Mouse (Mus musculus) forebrain, embryonic 13.5 days (tissue): ENCODE results near the gene S100a1. TPM values are rescaled to one million over a fixed set of nuclear protein-coding genes. Genes with fewer than 3 reads are reported as not detected.

Experiments
- ATAC-seq: fragments of 200-750 bp; cut with Nextera tagmentation; 2 replicates; pipeline ENCODE4 v1.8.0; 2017
- H3K27ac ChIP-seq: fragments of 300-500 bp; sonication (generic); 2 replicates; pipeline ENCODE4 v1.5.1; 2015; ENCODE audit warnings: inconsistent platforms, mild to moderate bottlenecking, moderate library complexity
- H3K27me3 ChIP-seq: fragments of 300-500 bp; sonication (generic); 2 replicates; pipeline ENCODE4 v1.6.1; 2015; ENCODE audit warnings: mild to moderate bottlenecking, inconsistent platforms
- H3K36me3 ChIP-seq: fragments of 300-500 bp; sonication (generic); 2 replicates; pipeline ENCODE4 v1.6.1; 2015; ENCODE audit warnings: mild to moderate bottlenecking, inconsistent platforms; ENCODE audit not compliant: poor library complexity, severe bottlenecking
- H3K4me1 ChIP-seq: fragments of 300-500 bp; sonication (generic); 2 replicates; pipeline ENCODE4 v1.6.1; 2015; ENCODE audit warnings: inconsistent platforms
- H3K4me2 ChIP-seq: fragments of 300-500 bp; sonication (generic); 2 replicates; pipeline ENCODE4 v1.6.1; 2015; ENCODE audit warnings: inconsistent platforms, mild to moderate bottlenecking, moderate library complexity
- H3K4me3 ChIP-seq: fragments of 300-500 bp; sonication (generic); 2 replicates; pipeline ENCODE4 v1.5.1; 2015; ENCODE audit warnings: mild to moderate bottlenecking, inconsistent platforms
- H3K9ac ChIP-seq: fragments of 300-500 bp; sonication (generic); 2 replicates; pipeline ENCODE4 v1.6.1; 2015; ENCODE audit warnings: mild to moderate bottlenecking, inconsistent platforms
- H3K9me3 ChIP-seq: fragments of 300-500 bp; sonication (generic); replicated peaks from 2 replicates; pipeline ENCODE4 v1.6.1; 2016; ENCODE audit warnings: inconsistent platforms
- WGBS: fragments of 180-500 bp; shearing (Covaris S2); methylation state at CpG from one replicate; pipeline ENCODE4 v1.1.7; 2015; 5-methylcytosine and 5-hydroxymethylcytosine counted together
- polyA plus RNA-seq: library from polyadenylated mRNA; unstranded; fragments of >200 nt; fragmentation: Nextera tagmentation; extraction: Ambion mirVana; gene quantifications from 2 replicates; pipeline ENCODE4 v1.2.1, GENCODE M21; 2015

The S100a1 gene
- polyA plus RNA-seq = 5.0 and 6.8 TPM in 2 replicates

GRCm38 (mm10) chr3:90513796-90514590 lies at the start of gene S100a1, which contains the start of gene S100a13:
Gene S100a1, minus strand, starts transcription at chr3:90514392.
Gene S100a13, plus strand, starts transcription at chr3:90514435.
- peak; percentile 25; the same call in 1 of the 2 replicates for ATAC-seq
- H3K4me1 ChIP-seq = peaks cover 17% of the 10 kb centered on the region
- H3K36me3 ChIP-seq = no peaks in the 10 kb centered on the region
- 4% methylated on average over 25 of the region's 25 CpGs for WGBS
- H3K9me3 ChIP-seq = no peaks in the 10 kb centered on the region
- peak within 1 kb of the TSS; percentile 66 for H3K4me2 ChIP-seq
- H3K9ac ChIP-seq = peak within 1 kb of the TSS; percentile 54
- peaks cover 36% of the 10 kb centered on the region for H3K27me3 ChIP-seq
- H3K4me3 ChIP-seq = peak within 1 kb of the TSS; percentile 38
- H3K27ac ChIP-seq = no peak within 1 kb of the TSS

GRCm38 (mm10) chr3:90560008-90560628 lies 45.9 kb upstream of the S100a1 start, which contains the start of gene S100a3:
Gene S100a3, plus strand, starts transcription at chr3:90560578.
- Histone ChIP-seq H3K4me2 (no peak within 1 kb of the TSS), H3K36me3 (no peaks in the 10 kb centered on the region), H3K27me3 (no peaks in the 10 kb centered on the region), H3K9ac (no peak within 1 kb of the TSS), H3K4me3 (no peak within 1 kb of the TSS), H3K9me3 (no peaks in the 10 kb centered on the region), H3K27ac (no peak within 1 kb of the TSS), H3K4me1 (peaks cover 13% of the 10 kb centered on the region)
- WGBS = 86% methylated on average over 6 of the region's 6 CpGs
- ATAC-seq = no peak

GRCm38 (mm10) chr3:90555954-90556353 lies 41.8 kb upstream of the S100a1 start:
- Histone ChIP-seq H3K9me3 (no peaks in the 10 kb centered on the region), H3K4me3 (no peak overlapping the region), H3K4me2 (no peak overlapping the region), H3K27me3 (no peaks in the 10 kb centered on the region), H3K9ac (no peak overlapping the region), H3K4me1 (peaks cover 13% of the 10 kb centered on the region), H3K27ac (peak overlapping the region; percentile 65), H3K36me3 (no peaks in the 10 kb centered on the region)
- 18% methylated on average over 5 of the region's 5 CpGs for WGBS
- peak; percentile 95 for ATAC-seq

GRCm38 (mm10) chr3:90552231-90552630 lies 38.0 kb upstream of the S100a1 start:
- Histone ChIP-seq H3K27me3 (no peaks in the 10 kb centered on the region), H3K4me3 (no peak overlapping the region), H3K9ac (no peak overlapping the region), H3K9me3 (no peaks in the 10 kb centered on the region), H3K27ac (no peak overlapping the region), H3K4me1 (peaks cover 13% of the 10 kb centered on the region), H3K4me2 (no peak overlapping the region), H3K36me3 (no peaks in the 10 kb centered on the region)
- 93% methylated on average over 2 of the region's 2 CpGs for WGBS
- no peak for ATAC-seq

- no peaks in the 10 kb centered on the region for H3K4me1 ChIP-seq
- WGBS = 93% methylated on average over 2 of the region's 2 CpGs
- ATAC-seq = no peak
- H3K4me2 ChIP-seq = no peak overlapping the region
- no peak overlapping the region for H3K4me3 ChIP-seq
- no peak overlapping the region for H3K9ac ChIP-seq
- no peaks in the 10 kb centered on the region for H3K36me3 ChIP-seq
- H3K9me3 ChIP-seq = no peaks in the 10 kb centered on the region
- no peaks in the 10 kb centered on the region for H3K27me3 ChIP-seq
- no peak overlapping the region for H3K27ac ChIP-seq
Observed at GRCm38 (mm10) chr3:90550421-90550790, 36.2 kb upstream of the S100a1 start.

- H3K4me2 ChIP-seq = no peak overlapping the region
- H3K27ac ChIP-seq = no peak overlapping the region
- no peak overlapping the region for H3K9ac ChIP-seq
- no peak overlapping the region for H3K4me3 ChIP-seq
- ATAC-seq = no peak
- H3K36me3 ChIP-seq = no peaks in the 10 kb centered on the region
- no peaks in the 10 kb centered on the region for H3K9me3 ChIP-seq
- WGBS = 68% methylated on average over 5 of the region's 5 CpGs
- H3K4me1 ChIP-seq = no peaks in the 10 kb centered on the region
- H3K27me3 ChIP-seq = no peaks in the 10 kb centered on the region
Observed at GRCm38 (mm10) chr3:90549676-90550420, 35.7 kb upstream of the S100a1 start.

- Histone ChIP-seq H3K27me3 (no peaks in the 10 kb centered on the region), H3K27ac (no peak overlapping the region), H3K36me3 (no peaks in the 10 kb centered on the region), H3K4me2 (no peak overlapping the region), H3K9ac (peak overlapping the region; percentile 30; the same call in 1 of the 2 replicates), H3K4me3 (no peak overlapping the region), H3K9me3 (no peaks in the 10 kb centered on the region), H3K4me1 (peaks cover 17% of the 10 kb centered on the region; the same call in 1 of the 2 replicates)
- ATAC-seq = peak; percentile 72
- WGBS = 33% methylated on average over 4 of the region's 4 CpGs
Observed at GRCm38 (mm10) chr3:90540904-90541303, 26.7 kb upstream of the S100a1 start.

- Histone ChIP-seq H3K9me3 (no peaks in the 10 kb centered on the region), H3K27me3 (no peaks in the 10 kb centered on the region), H3K27ac (no peak overlapping the region), H3K36me3 (no peaks in the 10 kb centered on the region), H3K4me2 (no peak overlapping the region), H3K9ac (no peak overlapping the region), H3K4me3 (no peak overlapping the region), H3K4me1 (peaks cover 17% of the 10 kb centered on the region; the same call in 1 of the 2 replicates)
- ATAC-seq = no peak
- 79% methylated on average over 5 of the region's 5 CpGs for WGBS
Observed at GRCm38 (mm10) chr3:90537905-90538296, 23.7 kb upstream of the S100a1 start.

- Histone ChIP-seq H3K27ac (no peak within 1 kb of the TSS), H3K36me3 (no peaks in the 10 kb centered on the region), H3K9me3 (no peaks in the 10 kb centered on the region), H3K4me1 (peaks cover 15% of the 10 kb centered on the region; the same call in 1 of the 2 replicates), H3K27me3 (no peaks in the 10 kb centered on the region), H3K4me2 (no peak within 1 kb of the TSS), H3K9ac (no peak within 1 kb of the TSS), H3K4me3 (no peak within 1 kb of the TSS)
- WGBS = 43% methylated on average over 10 of the region's 10 CpGs
- no peak for ATAC-seq
Observed at GRCm38 (mm10) chr3:90537141-90537904, 23.1 kb upstream of the S100a1 start, which contains the start of gene S100a16. Gene S100a16, plus strand, starts transcription at chr3:90537254.

- Histone ChIP-seq H3K36me3 (no peaks in the 10 kb centered on the region), H3K27ac (no peak overlapping the region), H3K27me3 (no peaks in the 10 kb centered on the region), H3K4me3 (no peak overlapping the region), H3K4me2 (no peak overlapping the region), H3K4me1 (no peaks in the 10 kb centered on the region), H3K9me3 (no peaks in the 10 kb centered on the region), H3K9ac (no peak overlapping the region)
- no peak for ATAC-seq
- 67% methylated on average over 1 of the region's 1 CpGs for WGBS
Observed at GRCm38 (mm10) chr3:90535446-90535845, 21.3 kb upstream of the S100a1 start.

GRCm38 (mm10) chr3:90531713-90532112 lies 17.5 kb upstream of the S100a1 start:
- no peaks in the 10 kb centered on the region for H3K36me3 ChIP-seq
- no peaks in the 10 kb centered on the region for H3K9me3 ChIP-seq
- no peak overlapping the region for H3K9ac ChIP-seq
- ATAC-seq = no peak
- H3K4me2 ChIP-seq = no peak overlapping the region
- no peak overlapping the region for H3K27ac ChIP-seq
- H3K4me1 ChIP-seq = no peaks in the 10 kb centered on the region
- H3K4me3 ChIP-seq = no peak overlapping the region
- H3K27me3 ChIP-seq = no peaks in the 10 kb centered on the region
- WGBS = 76% methylated on average over 5 of the region's 5 CpGs
